Comparison of ENCODE assay signal across 19 mouse cellular contexts in the genomic region with DNA sequence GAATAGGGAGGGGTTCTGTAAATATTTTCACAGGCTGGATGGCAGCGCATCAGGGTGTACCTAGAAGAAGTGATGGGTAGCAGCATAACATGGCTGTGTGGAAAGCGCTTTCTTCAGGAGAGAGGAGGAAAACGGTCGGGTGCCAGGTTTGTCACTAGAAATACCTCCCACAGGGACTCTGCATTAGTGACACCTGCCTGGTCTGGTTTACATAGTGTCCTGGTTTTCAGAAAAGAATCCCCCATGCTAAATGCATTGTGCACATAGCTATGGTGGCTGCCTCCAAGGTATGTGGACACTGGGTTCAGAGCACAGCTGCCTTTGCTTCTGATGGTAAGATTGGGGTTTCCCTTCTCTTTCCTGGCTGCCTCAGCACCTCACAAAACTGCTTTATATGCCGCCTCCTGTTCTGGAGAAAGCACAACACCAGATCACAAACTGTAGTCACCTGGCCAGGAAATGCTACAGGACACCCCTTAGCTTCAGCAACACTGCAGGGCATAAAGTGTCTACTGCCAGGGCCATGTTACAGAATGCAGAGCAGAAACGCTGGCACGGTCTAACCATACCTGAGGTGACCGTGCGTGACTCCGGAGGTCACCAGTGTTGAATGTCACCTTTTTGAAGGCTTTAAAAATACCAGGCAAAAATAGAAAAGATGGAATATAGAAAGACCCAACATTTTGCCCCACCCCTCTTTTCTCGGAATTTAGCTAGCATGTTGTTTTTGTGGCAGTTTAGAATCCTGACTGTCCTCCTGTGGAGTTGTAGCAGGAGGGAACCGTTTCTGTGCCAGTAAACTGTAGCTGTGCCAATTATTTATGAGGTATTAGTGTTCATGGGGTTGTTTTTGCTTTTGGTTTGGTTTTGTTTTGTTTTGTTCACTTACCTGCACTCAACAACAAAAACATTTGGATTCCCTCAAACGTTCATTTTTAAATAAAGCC.
A peak's percentile ranks its signal among the peaks of the same experiment; 100 is the strongest.
DNase-seq lines count a peak whose midpoint lies in the region; ATAC-seq and TF ChIP-seq lines count a peak whose summit lies in the region.
"Had no signal": no experiment of that assay in that cellular context is flagged by ENCODE, and none has a peak within 500 bp of the region (broad histone marks: within the 10 kb centered on the region; RNA-seq: fewer than 3 reads in every experiment).

No protein-coding gene starts in this region.

- no peak for DNase-seq in gastrocnemius, adult 2 months
- DNase-seq in gastrocnemius, postnatal 25 days: no peak
- DNase-seq in kidney, adult 8-10 months: no peak
- peak; percentile 42 to 44 for DNase-seq in cerebellum, adult 18-20 months
- peak; percentile 46 to 58 for DNase-seq in cerebellum, postnatal 14 days
- no peak for DNase-seq in hindbrain, postnatal 0 days (ENCODE audit: low spot score)
- DNase-seq: adrenal gland, postnatal 25 days; liver; lung, postnatal 10 days; midbrain, embryonic 14.5 days; thymus, postnatal 4 days had no signal

- no peak overlapping the region for H3K4me3 ChIP-seq in gastrocnemius, adult 2 months
- H3K4me3 ChIP-seq in kidney, embryonic 16.5 days (ENCODE audit: low read length): no peak overlapping the region
- H3K4me3 ChIP-seq in hindbrain, postnatal 0 days (ENCODE audit: low read length): no peak overlapping the region
- H3K4me3 ChIP-seq: embryonic facial prominence, embryonic 12.5 days; heart, embryonic 15.5 days; megakaryocyte, embryonic 14.5 days had no signal

- 59% methylated on average over 13 of the region's 13 CpGs for WGBS in kidney, embryonic 16.5 days
- 79% methylated on average over 13 of the region's 13 CpGs for WGBS in hindbrain, postnatal 0 days

- H3K27ac ChIP-seq in gastrocnemius, adult 2 months: peak overlapping the region; percentile 4; the same call in 1 of the 2 replicates
- no peak overlapping the region for H3K27ac ChIP-seq in kidney, embryonic 16.5 days (ENCODE audit: low read length)
- no peak overlapping the region for H3K27ac ChIP-seq in hindbrain, postnatal 0 days
- H3K27ac ChIP-seq: embryonic facial prominence, embryonic 12.5 days; heart, embryonic 15.5 days had no signal

- no peak for TF ChIP-seq CTCF in gastrocnemius, adult 2 months (IDR thresholded peaks at IDR 0.05)
- no peak for TF ChIP-seq CTCF in hindbrain, postnatal 0 days (IDR thresholded peaks at IDR 0.05; ENCODE audit: low read depth)

- H3K9ac ChIP-seq in kidney, embryonic 16.5 days (replicated peaks; ENCODE audit: low read length): no peak overlapping the region
- no peak overlapping the region for H3K9ac ChIP-seq in hindbrain, postnatal 0 days (replicated peaks; ENCODE audit: low read length)
- H3K9ac ChIP-seq: embryonic facial prominence, embryonic 12.5 days; heart, embryonic 15.5 days had no signal

- H3K4me1 ChIP-seq in kidney, embryonic 16.5 days (ENCODE audit: insufficient read depth, low read length): peaks cover 26% of the 10 kb centered on the region
- H3K4me1 ChIP-seq in hindbrain, postnatal 0 days (ENCODE audit: insufficient read depth, low read length): peaks cover 4% of the 10 kb centered on the region; the same call in 1 of the 2 replicates

- intact Hi-C loops in gastrocnemius, adult 2 months (cut with DNase I): no loop called here

- no peaks in the 10 kb centered on the region for H3K9me3 ChIP-seq in kidney, embryonic 16.5 days (ENCODE audit: low read length)
- H3K9me3 ChIP-seq in hindbrain, postnatal 0 days (ENCODE audit: low read length): no peaks in the 10 kb centered on the region
- H3K9me3 ChIP-seq: embryonic facial prominence, embryonic 12.5 days; heart, embryonic 15.5 days had no signal

- H3K36me3 ChIP-seq in kidney, embryonic 16.5 days (ENCODE audit: insufficient read depth, low read length): no peaks in the 10 kb centered on the region
- H3K36me3 ChIP-seq in hindbrain, postnatal 0 days (ENCODE audit: insufficient read depth, low read length): no peaks in the 10 kb centered on the region
- H3K36me3 ChIP-seq: embryonic facial prominence, embryonic 12.5 days; heart, embryonic 15.5 days had no signal

- H3K4me2 ChIP-seq in kidney, embryonic 16.5 days (replicated peaks; ENCODE audit: low read depth, low read length): no peak overlapping the region
- H3K4me2 ChIP-seq in hindbrain, postnatal 0 days (ENCODE audit: low read depth, low read length): no peak overlapping the region
- H3K4me2 ChIP-seq: embryonic facial prominence, embryonic 12.5 days; heart, embryonic 15.5 days had no signal

- no peaks in the 10 kb centered on the region for H3K27me3 ChIP-seq in kidney, embryonic 16.5 days (ENCODE audit: insufficient read depth, low read length)
- H3K27me3 ChIP-seq in hindbrain, postnatal 0 days (ENCODE audit: insufficient read depth, low read length): no peaks in the 10 kb centered on the region
- H3K27me3 ChIP-seq: CH12.LX; embryonic facial prominence, embryonic 12.5 days; heart, embryonic 15.5 days; megakaryocyte, embryonic 14.5 days had no signal

- peak; percentile 62 for ATAC-seq in kidney, embryonic 16.5 days (ENCODE audit: low FRiP score, low TSS enrichment)
- no peak for ATAC-seq in hindbrain, postnatal 0 days
- ATAC-seq: forebrain, embryonic 16.5 days; hindbrain, embryonic 16.5 days; intestine, postnatal 0 days had no signal

Comparison
In these comparisons a context has a peak if more than half of its experiments do, and no peak if none do; other contexts are left out.
1. DNase-seq: peak in cerebellum, adult 18-20 months (2 of 2) and cerebellum, postnatal 14 days (2 of 2); none in gastrocnemius, adult 2 months (single experiment), gastrocnemius, postnatal 25 days (single experiment), kidney, adult 8-10 months (0 of 2) and hindbrain, postnatal 0 days (single experiment).